In the genomic region with DNA sequence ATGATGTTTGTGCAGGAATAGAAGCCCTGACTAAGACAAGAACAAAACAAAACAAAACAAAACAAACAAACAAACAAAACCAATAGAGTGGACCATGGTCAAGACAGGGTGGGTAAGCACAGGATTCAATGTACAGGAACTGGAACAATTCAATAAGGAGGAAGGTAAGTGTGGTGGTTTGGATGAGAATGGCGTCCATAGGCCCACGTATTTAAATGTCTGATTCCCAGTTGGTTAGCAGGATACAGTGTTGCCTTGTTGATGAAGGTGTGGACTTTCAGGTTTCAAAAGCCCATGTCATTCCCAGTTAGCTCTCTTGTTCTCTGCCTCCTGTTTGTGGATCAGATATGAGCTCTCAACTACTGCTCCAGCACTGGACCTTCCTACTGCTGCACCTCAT, we compare ENCODE assay signal across 28 mouse cellular contexts.
DNase-seq lines count a peak whose midpoint lies in the region; ATAC-seq and TF ChIP-seq lines count a peak whose summit lies in the region.
"Had no signal": no experiment of that assay in that cellular context is flagged by ENCODE, and none has a peak within 500 bp of the region (broad histone marks: within the 10 kb centered on the region; RNA-seq: fewer than 3 reads in every experiment).

No protein-coding gene starts in this region.

- H3K27ac ChIP-seq in heart, embryonic 10.5 days: no peak overlapping the region
- H3K27ac ChIP-seq in intestine, embryonic 14.5 days (ENCODE audit: low read depth): no peak overlapping the region
- H3K27ac ChIP-seq in intestine, postnatal 0 days (ENCODE audit: low read depth, low read length): no peak overlapping the region
- H3K27ac ChIP-seq: embryonic facial prominence, embryonic 13.5 days; embryonic facial prominence, embryonic 15.5 days; forebrain, embryonic 10.5 days; forebrain, embryonic 12.5 days had no signal

- H3K27me3 ChIP-seq in heart, embryonic 10.5 days (ENCODE audit: insufficient read depth, poor library complexity, severe bottlenecking): no peaks in the 10 kb centered on the region
- H3K27me3 ChIP-seq in intestine, embryonic 14.5 days (replicated peaks; ENCODE audit: control insufficient read depth, insufficient read depth, low read length): no peaks in the 10 kb centered on the region
- no peaks in the 10 kb centered on the region for H3K27me3 ChIP-seq in intestine, postnatal 0 days (replicated peaks; ENCODE audit: control insufficient read depth, insufficient read depth, low read length)
- H3K27me3 ChIP-seq: CH12.LX; embryonic facial prominence, embryonic 13.5 days; embryonic facial prominence, embryonic 15.5 days; forebrain, embryonic 12.5 days had no signal

- H3K4me2 ChIP-seq in intestine, embryonic 14.5 days (ENCODE audit: low read length): no peak overlapping the region
- H3K4me2 ChIP-seq in intestine, postnatal 0 days (replicated peaks; ENCODE audit: low read depth): no peak overlapping the region
- H3K4me2 ChIP-seq: embryonic facial prominence, embryonic 13.5 days; embryonic facial prominence, embryonic 15.5 days; forebrain, embryonic 12.5 days had no signal

- no peaks in the 10 kb centered on the region for H3K9me3 ChIP-seq in heart, embryonic 10.5 days
- no peaks in the 10 kb centered on the region for H3K9me3 ChIP-seq in intestine, embryonic 14.5 days (ENCODE audit: control insufficient read depth, low read length)
- H3K9me3 ChIP-seq in intestine, postnatal 0 days (ENCODE audit: control insufficient read depth): no peaks in the 10 kb centered on the region
- H3K9me3 ChIP-seq: embryonic facial prominence, embryonic 13.5 days; embryonic facial prominence, embryonic 15.5 days; forebrain, embryonic 10.5 days; forebrain, embryonic 12.5 days had no signal

- WGBS in heart, embryonic 10.5 days: 87% methylated on average over 2 of the region's 2 CpGs
- WGBS in intestine, embryonic 14.5 days: 93% methylated on average over 2 of the region's 2 CpGs
- WGBS in intestine, postnatal 0 days: 92% methylated on average over 2 of the region's 2 CpGs

- intact Hi-C loops in heart, postnatal 10 days (cut with DNase I): no loop called here

- ATAC-seq in intestine, embryonic 14.5 days (replicated peaks; ENCODE audit: low FRiP score, low TSS enrichment, low read depth): no peak
- ATAC-seq in intestine, postnatal 0 days: no peak
- ATAC-seq: activated CD4-positive, CD25-positive, alpha-beta regulatory T cell, adult 4 months; CD4-positive, CD25-positive, alpha-beta regulatory T cell, adult 4 months; forebrain, embryonic 14.5 days; forebrain, embryonic 16.5 days had no signal

- DNase-seq in heart, embryonic 10.5 days (ENCODE audit: low spot score): peak; percentile 13
- DNase-seq in heart, postnatal 10 days: no peak
- DNase-seq in intestine, embryonic 14.5 days (ENCODE audit: low spot score): peak; percentile 4
- DNase-seq in ES-CJ7 (ENCODE audit: low read depth, low spot score) (peak; percentile 27), ZHBTc4 (ENCODE audit: low read depth, low spot score) (peak; percentile 62)
- no peak for DNase-seq in lung, postnatal 10 days
- DNase-seq in gastrocnemius, postnatal 4 days (ENCODE audit: low spot score in 2 of 2): no peak
- DNase-seq: adrenal gland, adult 8-10 months; adrenal gland, postnatal 14 days; adrenal gland, postnatal 36 days; B cell, adult 2 months; cerebellum, adult 11-12 months; cerebellum, adult 2 months; cerebellum, adult 9-10 months; cerebellum, postnatal 14 days; cerebellum, postnatal 36 days; embryo, embryonic 11 days had no signal

- no peak overlapping the region for H3K4me3 ChIP-seq in heart, embryonic 10.5 days
- H3K4me3 ChIP-seq in intestine, embryonic 14.5 days (ENCODE audit: low read depth, low read length): no peak overlapping the region
- no peak overlapping the region for H3K4me3 ChIP-seq in intestine, postnatal 0 days (ENCODE audit: low read depth, low read length)
- H3K4me3 ChIP-seq: embryonic facial prominence, embryonic 13.5 days; embryonic facial prominence, embryonic 15.5 days; erythroblast, embryonic 14.5 days; forebrain, embryonic 10.5 days; forebrain, embryonic 12.5 days had no signal

- H3K9ac ChIP-seq in intestine, embryonic 14.5 days (ENCODE audit: low read length): no peak overlapping the region
- no peak overlapping the region for H3K9ac ChIP-seq in intestine, postnatal 0 days (ENCODE audit: low read depth, low read length)
- H3K9ac ChIP-seq: embryonic facial prominence, embryonic 13.5 days; embryonic facial prominence, embryonic 15.5 days; forebrain, embryonic 12.5 days had no signal

- H3K36me3 ChIP-seq in heart, embryonic 10.5 days: no peaks in the 10 kb centered on the region
- H3K36me3 ChIP-seq in intestine, embryonic 14.5 days (ENCODE audit: control insufficient read depth, insufficient read depth, low read length): no peaks in the 10 kb centered on the region
- no peaks in the 10 kb centered on the region for H3K36me3 ChIP-seq in intestine, postnatal 0 days (ENCODE audit: control insufficient read depth, insufficient read depth)
- H3K36me3 ChIP-seq: embryonic facial prominence, embryonic 13.5 days; embryonic facial prominence, embryonic 15.5 days; forebrain, embryonic 10.5 days; forebrain, embryonic 12.5 days had no signal

- H3K4me1 ChIP-seq in heart, embryonic 10.5 days: peaks cover 23% of the 10 kb centered on the region
- peaks cover 16% of the 10 kb centered on the region for H3K4me1 ChIP-seq in intestine, embryonic 14.5 days (replicated peaks; ENCODE audit: control insufficient read depth, insufficient read depth, low read length)
- H3K4me1 ChIP-seq in intestine, postnatal 0 days (replicated peaks; ENCODE audit: control insufficient read depth, insufficient read depth, low read length): peaks cover 3% of the 10 kb centered on the region; the same call in 1 of the 2 replicates

- no peak for TF ChIP-seq CTCF in intestine, postnatal 0 days (IDR thresholded peaks at IDR 0.05; ENCODE audit: low read depth)

Comparison
In these comparisons a context has a peak if more than half of its experiments do, and no peak if none do; other contexts are left out.
1. DNase-seq: peak in heart, embryonic 10.5 days (single experiment), intestine, embryonic 14.5 days (single experiment), ES-CJ7 (single experiment) and ZHBTc4 (single experiment); none in heart, postnatal 10 days (0 of 2), lung, postnatal 10 days (single experiment) and gastrocnemius, postnatal 4 days (0 of 2).